Mouse (Mus musculus): ENCODE results near the gene Gm2832. TPM values are rescaled to one million over a fixed set of nuclear protein-coding genes. Genes with fewer than 3 reads are reported as not detected.

Gm2832 gene
- polyA plus RNA-seq (2014; fragmentation: Illumina TruSeq; extraction: RNeasy Lipid Tissue Mini Kit (QIAGEN cat#74804); ENCODE audit: low read depth, low replicate concordance), result not detected

DNA sequence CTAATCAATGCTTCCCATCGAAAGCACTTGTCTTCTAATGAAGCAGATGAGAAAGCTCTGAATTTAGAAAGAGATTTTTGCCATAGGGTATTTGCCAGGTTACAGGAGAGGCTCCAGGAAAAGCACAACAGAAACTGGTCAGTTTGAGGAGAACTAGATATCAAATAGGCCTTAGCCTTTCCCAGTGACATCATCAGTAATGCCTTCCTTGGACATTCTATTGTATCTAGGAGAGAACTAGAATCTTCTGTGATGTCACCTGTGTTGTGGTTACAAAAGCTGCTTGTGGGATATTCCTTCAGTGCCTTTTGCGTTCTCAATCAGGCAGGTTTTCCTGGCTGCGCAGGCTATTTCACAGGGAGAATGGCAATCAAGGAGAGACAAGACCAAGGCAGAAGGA is at the start of gene Gm2832:
TSS of gene Gm2832 (plus strand) at position 301 of the 400 bp plus-strand sequence.

Other genes starting within 250 kb of the Gm2832 start
- gene Dydc2, start 209.6 kb upstream of the Gm2832 start, polyA plus RNA-seq (2014; fragmentation: Illumina TruSeq; extraction: RNeasy Lipid Tissue Mini Kit (QIAGEN cat#74804); ENCODE audit: low read depth, low replicate concordance), result not detected
- gene Dydc1, start 205.9 kb upstream of the Gm2832 start, polyA plus RNA-seq (2014; fragmentation: Illumina TruSeq; extraction: RNeasy Lipid Tissue Mini Kit (QIAGEN cat#74804); ENCODE audit: low read depth, low replicate concordance), result not detected
- gene Mat1a, start 173.8 kb upstream of the Gm2832 start, polyA plus RNA-seq (2014; fragmentation: Illumina TruSeq; extraction: RNeasy Lipid Tissue Mini Kit (QIAGEN cat#74804); ENCODE audit: low read depth, low replicate concordance), result 0.12 TPM
- gene Sftpa1, start 147.0 kb upstream of the Gm2832 start, polyA plus RNA-seq (2014; fragmentation: Illumina TruSeq; extraction: RNeasy Lipid Tissue Mini Kit (QIAGEN cat#74804); ENCODE audit: low read depth, low replicate concordance), result not detected
- gene Mbl1, start 127.3 kb upstream of the Gm2832 start, polyA plus RNA-seq (2014; fragmentation: Illumina TruSeq; extraction: RNeasy Lipid Tissue Mini Kit (QIAGEN cat#74804); ENCODE audit: low read depth, low replicate concordance), result 1.1 TPM
- not detected for gene Sftpd, start 93.7 kb upstream of the Gm2832 start, polyA plus RNA-seq (2014; fragmentation: Illumina TruSeq; extraction: RNeasy Lipid Tissue Mini Kit (QIAGEN cat#74804); ENCODE audit: low read depth, low replicate concordance)
- not detected for gene Gm5798, start 69.8 kb downstream of the Gm2832 start, polyA plus RNA-seq (2014; fragmentation: Illumina TruSeq; extraction: RNeasy Lipid Tissue Mini Kit (QIAGEN cat#74804); ENCODE audit: low read depth, low replicate concordance)
- not detected for gene Gm7945, start 107.6 kb downstream of the Gm2832 start, polyA plus RNA-seq (2014; fragmentation: Illumina TruSeq; extraction: RNeasy Lipid Tissue Mini Kit (QIAGEN cat#74804); ENCODE audit: low read depth, low replicate concordance)
- not detected for gene Gm6482, start 129.5 kb downstream of the Gm2832 start, polyA plus RNA-seq (2014; fragmentation: Illumina TruSeq; extraction: RNeasy Lipid Tissue Mini Kit (QIAGEN cat#74804); ENCODE audit: low read depth, low replicate concordance)
- not detected for gene Gm7954, start 174.7 kb downstream of the Gm2832 start, polyA plus RNA-seq (2014; fragmentation: Illumina TruSeq; extraction: RNeasy Lipid Tissue Mini Kit (QIAGEN cat#74804); ENCODE audit: low read depth, low replicate concordance)
- gene Gm3486, start 210.7 kb downstream of the Gm2832 start, polyA plus RNA-seq (2014; fragmentation: Illumina TruSeq; extraction: RNeasy Lipid Tissue Mini Kit (QIAGEN cat#74804); ENCODE audit: low read depth, low replicate concordance), result not detected

Data from kidney, adult 10 weeks (tissue).